Mouse (Mus musculus): ENCODE measurements around the gene Zbtb43.

DNA sequence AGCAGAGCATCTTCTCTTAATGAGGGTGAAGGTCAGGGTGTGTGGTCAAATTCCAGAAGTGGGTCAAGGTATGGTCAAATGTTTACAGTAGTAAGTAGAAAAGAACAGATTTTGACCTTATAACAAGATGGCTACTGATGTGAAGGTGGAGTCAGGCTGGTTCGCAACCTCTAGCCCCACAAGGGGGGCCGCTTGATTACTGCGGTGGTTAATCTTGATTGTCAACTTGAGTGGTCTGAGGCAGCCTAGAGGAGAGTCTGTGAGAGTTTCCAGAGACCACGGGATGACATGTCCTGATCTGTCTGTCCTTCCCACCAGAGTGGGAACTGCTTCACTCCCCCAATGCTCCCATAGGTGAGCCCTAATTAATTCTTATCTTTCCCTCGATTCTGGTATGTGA is 67.8 kb downstream of the Zbtb43 start:
- TF ChIP-seq EP300 (IDR thresholded peaks at IDR 0.05; ENCODE audit: insufficient read depth, low read depth, low read length), result no peak
- TF ChIP-seq CTCF (IDR thresholded peaks at IDR 0.05; ENCODE audit: low read depth, low read length), result no peak

All from ES-Bruce4 (cell line).